Mouse (Mus musculus): Measurements from ENCODE around the gene Spag16.

DNA sequence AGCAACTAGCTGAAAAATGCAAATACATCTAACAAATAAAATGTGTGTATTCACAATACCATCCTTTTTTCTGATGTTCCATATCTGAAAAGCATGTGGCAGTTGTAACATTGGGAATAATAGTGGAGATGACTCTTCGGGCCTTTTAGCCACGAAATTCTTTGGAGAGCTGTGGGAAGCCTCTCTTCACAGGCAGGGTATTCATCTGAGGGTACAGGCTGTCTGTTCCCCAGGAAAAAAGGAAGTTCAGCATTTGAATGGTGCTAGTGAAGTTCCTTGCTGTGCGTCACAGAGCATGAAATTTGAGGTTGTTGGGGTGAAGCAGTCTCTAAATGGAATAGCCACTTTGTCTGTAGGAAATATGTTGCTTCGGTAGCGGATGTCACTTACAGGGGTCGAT, 246.7 kb downstream of the Spag16 start:
- TF ChIP-seq GATA1 (IDR thresholded peaks at IDR 0.05; ENCODE audit: borderline replicate concordance, low read length) (no peak), FLI1 (IDR thresholded peaks at IDR 0.05; ENCODE audit: low read length) (no peak)
